Mouse (Mus musculus) natural killer cell, adult 2 months (primary cell): ENCODE results near the gene Rars.
"Not testable (repeated sequence)": the region's sequence is repeated elsewhere in the genome, so short reads cannot be mapped to it uniquely, and the experiment has no call there.

ENCODE experiments used
- DNase-seq, 2 experiments: peaks; one replicate each; pipeline ENCODE4 v3.0.0; 2022; ENCODE audit warnings: low spot score in 2 of 2

Gene Rars

DNA sequence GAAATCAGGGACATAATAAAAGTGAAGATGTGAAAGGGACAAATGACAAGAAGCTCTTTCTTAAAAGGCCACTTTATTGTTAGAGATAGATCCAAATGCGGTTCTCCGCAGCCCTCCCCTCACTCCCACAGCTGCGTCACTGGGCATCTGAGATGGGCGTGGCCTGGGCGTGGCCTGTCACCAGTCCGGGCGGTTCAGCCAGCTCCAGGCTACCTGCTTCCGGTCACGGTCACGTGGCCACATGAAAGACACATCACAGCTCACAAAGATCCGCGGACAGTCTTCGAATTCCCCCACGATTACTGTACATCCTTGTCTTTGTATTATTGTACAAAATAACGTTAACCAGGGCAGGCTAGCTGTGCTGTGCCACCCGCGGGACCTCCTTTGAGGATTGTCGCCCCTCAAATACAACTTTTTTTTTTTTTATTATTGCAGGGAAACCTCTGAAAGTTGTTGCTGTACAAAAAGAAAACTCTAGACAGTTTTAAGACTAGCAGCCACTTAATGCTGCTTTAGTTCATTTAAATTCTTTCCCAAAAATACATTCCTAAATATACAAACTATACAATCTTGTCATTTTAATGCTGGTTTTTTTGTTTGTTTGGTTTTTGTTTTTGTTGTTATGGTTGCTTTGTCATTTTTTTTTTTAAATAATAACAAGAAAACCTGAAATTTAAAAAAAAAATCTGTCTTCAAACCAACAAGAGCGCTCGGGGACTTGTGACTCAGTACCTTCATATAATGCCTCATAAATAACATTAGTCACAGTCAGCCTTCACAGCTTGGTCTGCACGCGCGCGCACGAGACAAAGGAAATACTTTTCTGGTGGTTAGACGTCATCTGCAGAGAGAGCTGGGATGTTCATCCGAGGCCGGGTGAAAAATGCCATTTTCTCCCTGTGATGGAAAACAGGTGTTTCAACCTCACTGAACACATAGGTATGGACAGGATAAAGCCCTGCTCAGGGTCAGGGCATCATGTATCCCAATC is 4.3 kb upstream of the Rars start:
- peak; percentile 95 to 97 for DNase-seq

GRCm38 (mm10) chr11:35837156-35838126 is 3.1 kb upstream of the Rars start:
- DNase-seq, result no peak

DNA sequence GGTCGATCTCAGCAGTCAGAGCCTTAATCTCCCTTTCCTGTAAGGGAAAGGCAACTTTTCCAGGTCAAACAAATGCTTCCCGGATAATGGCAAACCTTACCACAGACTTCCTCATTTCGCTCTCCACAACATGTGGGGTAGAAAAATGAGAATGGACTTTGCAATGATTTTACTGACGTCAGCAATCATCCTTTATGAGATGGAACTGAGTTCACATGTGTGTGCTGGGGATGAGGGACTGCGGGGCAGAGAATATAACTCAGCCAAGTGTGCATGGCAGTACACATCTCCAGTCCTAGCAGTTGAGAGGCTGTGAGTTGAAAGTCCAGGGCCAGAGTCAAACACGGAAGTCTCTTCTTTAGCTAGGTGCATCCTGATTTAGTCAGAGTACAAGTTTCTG is 1.0 kb downstream of the Rars start:
- no peak for DNase-seq

DNA sequence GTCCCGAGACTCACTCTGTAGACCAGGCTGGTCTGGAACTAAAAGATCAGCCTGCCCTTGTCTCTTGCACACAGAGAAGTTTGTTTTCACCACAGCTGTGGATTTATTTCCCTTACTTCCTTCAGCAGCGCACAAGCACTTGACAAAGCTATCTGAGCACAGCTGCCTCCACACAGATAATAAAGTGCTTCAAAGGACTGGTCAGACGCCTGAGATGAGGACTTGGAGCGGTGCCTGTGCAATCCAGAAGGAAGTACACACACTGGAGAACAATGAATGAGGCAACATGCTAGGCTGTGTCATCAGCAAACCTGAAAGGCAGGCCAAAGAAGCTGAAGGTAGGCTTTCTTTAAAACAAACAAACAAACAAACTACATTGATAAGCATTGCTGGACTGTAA is 2.2 kb downstream of the Rars start:
- no peak for DNase-seq

GRCm38 (mm10) chr11:35827714-35828113 is 6.6 kb downstream of the Rars start:
- no peak for DNase-seq

DNA sequence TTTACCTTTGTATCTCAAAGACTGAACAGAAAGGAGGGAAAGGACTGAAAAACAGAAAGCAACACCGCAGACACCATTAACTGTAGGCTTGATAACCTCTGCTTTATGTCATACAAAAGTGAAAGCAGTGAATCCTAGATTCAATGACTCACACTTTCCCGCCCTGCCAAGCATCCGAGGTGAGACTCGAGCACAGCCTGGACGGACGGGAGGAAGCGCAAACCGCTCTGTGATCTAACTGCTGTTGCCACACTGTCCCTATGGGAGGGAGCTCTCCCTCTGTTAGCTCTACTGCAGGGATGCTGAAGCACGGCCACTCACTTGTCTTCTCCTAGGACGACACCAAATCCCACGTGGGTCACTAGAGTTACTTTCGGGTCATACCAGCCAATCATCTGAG is 18.0 kb downstream of the Rars start:
- DNase-seq, result no peak

DNA sequence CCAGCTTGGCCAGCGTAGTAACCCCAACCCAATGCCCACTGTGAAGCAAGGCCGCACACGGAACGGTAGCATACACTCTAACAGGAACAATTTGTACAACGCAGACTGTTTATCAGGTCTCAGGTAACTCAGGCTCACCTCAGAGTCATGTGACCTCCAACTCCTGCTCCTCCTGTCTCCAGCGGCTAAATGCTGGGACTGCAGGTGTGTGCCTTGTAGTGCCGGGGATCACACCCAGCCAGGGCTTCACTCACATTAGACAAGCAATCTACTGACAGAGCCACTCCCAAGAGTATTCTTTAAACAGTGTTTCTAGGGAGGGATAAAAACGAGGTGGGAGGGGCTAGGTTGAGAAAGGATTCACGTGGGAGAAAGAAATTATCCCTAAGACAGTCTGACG is 22.8 kb downstream of the Rars start:
- no peak for DNase-seq

GRCm38 (mm10) chr11:35801332-35801731 is 33.0 kb downstream of the Rars start:
- no peak for DNase-seq

DNA sequence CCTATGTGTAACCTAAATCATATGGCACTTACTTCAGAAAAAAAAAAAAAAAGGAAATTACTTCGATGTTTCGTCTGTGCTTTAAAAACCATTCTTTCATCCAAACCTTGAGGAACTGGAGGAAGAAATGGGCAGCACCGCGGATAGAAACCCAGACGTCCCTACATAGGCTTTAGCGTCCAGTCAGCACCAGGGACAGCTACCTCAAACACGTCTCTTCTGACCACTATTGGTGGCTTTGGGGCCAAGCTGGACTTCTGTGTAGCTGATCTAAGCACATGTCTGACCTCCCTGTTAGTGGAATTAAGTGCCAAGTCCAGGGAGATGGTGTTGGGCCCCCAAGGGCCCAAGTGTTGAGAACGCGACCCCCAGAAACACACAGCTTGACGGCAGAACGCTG is 35.4 kb downstream of the Rars start, which contains the start of gene Fbll1:
Gene Fbll1 (minus strand): TSS at position 11 of the 400 bp plus-strand sequence.
- DNase-seq, result no peak

DNA sequence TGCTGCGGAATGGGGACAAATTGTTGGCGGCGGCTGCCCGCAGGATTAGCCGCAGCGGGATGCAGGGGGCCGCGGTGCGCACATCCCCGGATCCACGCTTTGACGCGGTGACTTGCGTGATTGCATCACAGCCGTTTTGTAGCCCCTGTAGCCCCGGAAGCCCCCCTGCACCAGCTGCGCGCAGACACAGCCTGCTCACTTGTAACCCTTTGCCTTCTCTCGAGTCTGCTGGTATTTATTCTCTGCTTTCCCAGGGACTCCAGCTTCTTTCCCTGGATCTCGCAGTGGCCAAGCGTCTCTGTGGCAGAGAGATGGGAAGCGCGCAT is 35.8 kb downstream of the Rars start:
- DNase-seq, result no peak

DNA sequence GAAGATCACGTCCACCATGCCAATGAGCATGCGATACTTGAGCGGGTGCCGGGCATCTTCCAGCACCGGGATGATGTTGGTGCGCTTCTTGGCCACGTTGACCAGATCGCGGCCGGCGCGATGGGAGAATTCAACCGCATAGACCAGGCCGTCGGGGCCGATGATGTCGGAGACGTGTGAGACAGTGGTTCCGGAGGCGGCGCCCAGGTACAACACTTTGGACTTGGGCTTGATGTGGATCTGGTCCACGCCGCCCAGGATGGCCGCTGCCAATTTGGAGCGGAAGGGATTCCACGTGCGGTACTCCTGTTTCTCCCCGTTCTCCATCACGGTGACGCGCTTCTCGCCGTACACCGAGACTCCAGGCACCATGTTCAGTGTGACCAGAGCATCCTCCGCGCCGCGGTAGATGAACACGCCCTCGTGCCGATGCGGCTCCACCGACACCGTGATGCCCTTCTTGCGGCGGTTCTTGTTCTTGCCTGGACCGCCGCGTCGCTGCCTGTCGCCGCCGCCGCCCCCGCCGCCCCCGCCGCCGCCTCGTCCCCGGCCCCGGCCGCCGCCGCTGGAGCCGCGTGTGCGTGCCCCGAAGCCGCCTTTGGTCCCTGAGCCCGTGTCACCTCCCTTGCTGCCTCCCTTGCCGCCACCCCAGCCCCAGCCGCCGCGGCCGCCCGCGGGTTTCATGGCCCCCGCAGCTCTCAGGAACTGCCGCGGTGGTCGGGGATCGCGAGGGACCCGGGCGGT is 36.4 kb downstream of the Rars start:
- no peak for DNase-seq

- not testable (repeated sequence) for DNase-seq
These were observed 41.5 kb downstream of the Rars start for GRCm38 (mm10) chr11:35792800-35793199.

DNA sequence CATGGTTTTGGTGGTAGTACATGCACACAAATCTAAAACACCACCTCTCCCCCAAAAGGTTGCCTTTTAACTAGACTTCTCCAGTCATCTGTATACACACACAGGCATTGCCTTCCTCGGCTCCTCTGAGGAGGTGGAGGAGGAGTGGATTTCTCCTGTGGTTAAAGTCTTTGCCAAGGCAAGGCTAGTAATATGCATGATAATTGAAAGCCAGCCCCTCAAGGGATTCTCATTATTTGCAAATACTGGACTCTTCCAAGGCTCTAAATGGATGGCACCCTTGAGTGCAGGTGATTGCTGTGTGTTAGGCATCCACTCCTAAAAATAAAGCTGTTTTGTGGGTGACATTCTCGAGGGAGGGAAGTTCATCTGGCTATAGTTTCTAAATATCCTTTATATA is 45.9 kb downstream of the Rars start:
- DNase-seq, result no peak

- DNase-seq, result no peak
These were observed 49.8 kb downstream of the Rars start for GRCm38 (mm10) chr11:35784537-35784936.

DNA sequence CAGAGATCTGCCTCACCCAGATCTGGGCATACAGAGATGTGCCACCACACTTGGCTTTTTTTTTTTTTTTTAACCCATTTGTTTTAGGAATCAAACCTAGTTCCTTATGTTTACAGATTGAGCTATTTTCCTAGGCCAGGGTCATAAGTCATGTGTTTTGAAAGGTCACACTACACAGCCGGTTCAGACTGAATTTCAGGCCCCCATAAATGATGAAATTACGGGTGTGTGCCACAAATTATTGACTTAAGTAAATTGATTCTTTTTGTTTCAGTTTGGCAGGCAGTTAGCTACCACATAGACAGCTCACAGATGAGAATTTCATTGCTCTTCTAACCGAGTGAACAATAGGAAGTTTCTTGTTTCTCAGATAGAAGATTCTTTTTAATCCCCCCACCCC is 50.3 kb downstream of the Rars start:
- DNase-seq, result no peak

- no peak for DNase-seq
These were observed 51.3 kb downstream of the Rars start for GRCm38 (mm10) chr11:35783038-35783437.

DNA sequence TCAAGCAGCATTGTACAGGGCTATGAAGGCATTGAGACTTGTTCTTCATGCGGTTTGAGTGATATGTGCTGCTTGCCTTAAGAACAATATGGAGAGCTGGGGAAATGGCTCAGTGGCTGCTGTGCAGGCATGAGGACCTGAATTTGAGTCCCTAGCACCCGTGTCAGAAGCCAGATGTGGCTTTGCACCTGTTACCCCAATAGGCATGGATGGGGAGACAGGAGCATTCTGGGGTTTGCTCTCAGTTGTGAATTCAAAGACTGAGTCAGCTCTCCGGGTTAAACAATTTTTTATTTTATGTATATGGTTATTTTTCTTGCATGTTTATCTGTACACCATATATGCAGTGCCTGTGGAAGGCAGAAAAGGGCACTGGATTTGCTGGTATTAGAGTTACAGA is 51.9 kb downstream of the Rars start:
- no peak for DNase-seq

- DNase-seq, result no peak
These were observed 54.0 kb downstream of the Rars start for GRCm38 (mm10) chr11:35780336-35780735.

DNA sequence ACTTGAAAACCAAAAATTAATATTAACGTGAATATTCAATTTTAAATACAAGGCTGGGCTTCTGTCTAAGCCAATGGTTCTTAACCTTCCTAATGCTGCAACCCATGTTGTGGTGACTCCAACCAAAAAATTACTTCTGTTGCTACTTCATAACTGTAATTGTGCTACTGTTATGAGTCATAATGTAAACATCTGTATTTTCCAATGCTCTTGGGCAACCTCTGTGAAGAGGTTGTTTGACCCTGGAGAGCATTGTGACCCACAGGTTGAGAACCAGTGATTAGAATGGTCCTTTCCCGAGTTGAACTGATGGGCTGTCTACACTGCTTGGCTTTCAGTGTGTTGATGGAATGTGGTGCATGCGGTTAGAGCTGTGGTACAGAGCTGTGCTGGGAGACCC is 57.9 kb downstream of the Rars start:
- DNase-seq, result no peak

DNA sequence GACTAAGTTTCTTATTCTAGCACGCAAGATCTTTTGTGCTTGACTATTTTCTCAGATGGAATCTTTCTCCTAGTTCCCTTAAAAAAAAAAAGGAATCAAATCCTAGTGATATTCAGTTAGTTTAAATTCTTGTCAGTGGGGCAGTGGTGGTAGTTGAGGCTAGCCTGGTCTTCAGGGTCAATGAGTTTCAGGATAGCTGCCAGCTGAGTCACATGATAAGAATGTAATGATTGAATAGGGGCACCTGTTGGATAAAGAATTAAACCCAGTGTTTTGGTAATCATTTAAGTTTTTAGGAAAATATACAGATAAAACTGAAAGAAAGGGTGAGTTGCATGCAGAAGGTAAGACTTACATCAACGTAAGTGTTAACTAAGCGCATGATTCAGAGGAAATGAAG is 58.7 kb downstream of the Rars start:
- no peak for DNase-seq

DNA sequence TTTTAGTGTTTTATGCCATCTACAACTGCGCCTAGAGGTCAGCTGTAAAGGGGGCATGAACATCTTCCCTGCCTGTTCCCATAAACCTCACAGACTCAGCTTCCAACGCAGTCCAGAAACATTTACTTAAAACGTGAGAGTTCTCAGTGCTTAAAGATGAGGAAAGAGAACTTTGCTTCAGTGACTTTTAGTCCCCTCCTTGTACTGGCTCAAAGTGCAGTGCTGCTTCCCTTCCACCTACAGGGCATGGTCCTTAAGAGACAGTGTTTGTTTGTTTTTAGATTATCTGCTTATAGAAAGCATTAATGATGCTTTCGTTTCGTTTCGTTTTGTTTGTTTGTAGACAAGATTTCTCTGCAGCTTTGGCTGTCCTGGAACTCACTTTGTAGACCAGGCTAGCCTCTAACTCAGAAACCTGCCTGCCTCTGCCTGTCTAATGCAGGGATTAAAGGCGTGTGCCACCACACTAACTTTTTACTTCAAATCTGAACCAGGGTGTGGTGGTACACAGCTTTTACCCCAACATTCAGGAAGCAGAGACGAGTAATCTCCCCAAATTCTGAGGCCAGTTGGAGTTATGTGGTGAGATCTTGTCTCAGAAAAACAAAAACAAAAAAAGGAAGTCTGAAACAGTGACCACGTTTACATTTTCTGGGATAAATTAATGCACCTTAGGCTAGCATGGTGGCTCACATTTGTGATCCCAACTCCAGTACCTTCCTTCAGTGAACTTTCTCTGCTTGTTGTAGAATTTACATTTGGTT is 63.4 kb downstream of the Rars start:
- DNase-seq, result no peak
